Mouse (Mus musculus) spleen, adult 12 weeks (tissue): ENCODE measurements around the gene Usp6nl.

ENCODE experiments used
- DNase-seq: peaks from one replicate; pipeline ENCODE4 v3.0.0; 2022; ENCODE audit warnings: low spot score

Usp6nl gene

GRCm38 (mm10) chr2:6322376-6322901, at the start of gene Usp6nl:
Gene Usp6nl (plus strand): TSS chr2:6322667.
- DNase-seq: peak; percentile 83

DNA sequence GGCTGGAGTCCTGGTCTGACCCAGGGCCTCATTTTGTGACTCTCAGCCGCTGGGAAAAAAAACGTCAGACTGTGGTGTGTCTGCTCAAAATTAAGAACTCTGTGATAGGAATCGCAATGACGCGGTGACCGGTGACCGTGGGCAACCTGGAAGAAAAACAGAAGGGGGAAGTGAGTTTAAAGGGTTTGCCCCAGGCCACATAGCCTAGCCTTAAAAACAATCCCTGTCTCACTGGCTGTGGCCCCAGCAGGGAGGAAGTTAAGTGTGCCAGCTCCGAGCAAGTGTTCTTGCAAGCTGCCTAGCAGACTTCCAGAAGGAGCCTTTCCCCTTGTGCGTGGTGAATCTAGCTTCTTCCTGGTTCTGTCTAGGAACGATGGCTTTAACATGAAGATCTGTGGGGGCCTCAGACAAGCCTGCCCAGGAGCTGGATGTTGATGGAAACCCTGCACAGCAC, 49.0 kb upstream of the Usp6nl start:
- DNase-seq: peak; percentile 22

DNA sequence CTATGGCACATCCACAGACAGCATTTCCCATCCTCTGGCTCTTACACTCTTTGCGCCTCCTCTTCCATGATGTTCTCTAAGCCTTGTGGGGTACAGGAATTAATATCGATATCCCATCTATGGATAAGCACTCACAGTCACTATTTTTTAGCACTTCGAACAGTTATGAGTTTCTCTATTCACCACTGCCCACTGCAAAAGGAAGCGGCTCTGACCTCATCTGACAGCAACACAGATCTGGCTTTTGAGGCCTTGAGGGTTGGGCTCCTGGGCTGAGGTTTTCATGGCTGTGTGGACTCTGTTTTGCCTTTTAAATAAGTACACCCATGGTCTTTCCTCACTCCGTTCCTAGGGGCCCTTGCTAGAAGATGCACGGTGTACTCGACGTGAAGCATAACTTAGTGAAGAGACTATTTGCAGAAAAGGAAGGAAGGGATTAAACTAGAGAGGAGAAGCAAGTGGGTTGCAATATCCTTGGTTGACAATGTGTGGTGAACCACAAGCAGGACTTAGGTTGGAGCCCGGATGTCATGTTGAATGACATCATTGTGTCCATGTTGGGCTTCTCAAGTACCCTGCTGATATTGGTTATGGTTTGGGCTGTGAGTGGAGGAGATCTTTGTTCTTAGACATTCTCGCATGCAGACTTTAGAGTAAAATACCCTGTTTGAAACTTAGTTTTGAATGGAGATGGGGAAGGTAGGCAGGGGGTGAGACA, 43.5 kb upstream of the Usp6nl start:
- no peak for DNase-seq

DNA sequence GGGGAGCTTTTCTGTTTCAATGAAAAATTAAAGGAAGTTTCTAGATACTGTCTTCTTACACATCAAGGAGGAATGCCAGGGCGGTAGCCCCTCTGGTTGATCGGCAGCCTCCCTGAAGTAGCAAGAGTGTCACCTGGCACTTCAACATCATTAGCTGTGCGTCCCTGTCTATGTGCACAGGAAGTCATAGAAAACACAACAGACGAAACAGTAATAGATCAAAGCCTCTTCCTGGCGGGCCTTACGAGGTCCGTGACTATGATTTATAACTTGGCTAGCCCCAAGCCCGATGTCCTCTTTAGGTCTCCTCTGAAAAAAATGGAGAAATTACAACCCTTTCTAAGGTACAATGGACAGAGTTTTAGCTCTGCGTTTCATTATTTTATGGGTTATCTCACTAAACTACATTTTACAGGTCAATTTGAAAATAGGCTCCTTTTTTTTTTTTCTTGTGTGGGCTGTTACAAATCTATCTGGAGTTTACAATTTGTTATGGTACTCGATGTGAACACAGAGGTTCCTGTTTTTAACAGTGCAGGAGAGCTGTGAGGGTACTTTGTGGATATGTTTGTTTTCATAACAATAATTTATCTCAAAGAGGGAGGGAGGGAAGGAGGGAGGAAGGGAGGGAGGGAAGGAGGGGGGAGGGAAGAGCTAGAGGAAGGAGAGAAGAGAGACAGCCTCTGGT, 42.7 kb upstream of the Usp6nl start:
- no peak for DNase-seq

GRCm38 (mm10) chr2:6283569-6283968, 38.9 kb upstream of the Usp6nl start:
- no peak for DNase-seq

DNA sequence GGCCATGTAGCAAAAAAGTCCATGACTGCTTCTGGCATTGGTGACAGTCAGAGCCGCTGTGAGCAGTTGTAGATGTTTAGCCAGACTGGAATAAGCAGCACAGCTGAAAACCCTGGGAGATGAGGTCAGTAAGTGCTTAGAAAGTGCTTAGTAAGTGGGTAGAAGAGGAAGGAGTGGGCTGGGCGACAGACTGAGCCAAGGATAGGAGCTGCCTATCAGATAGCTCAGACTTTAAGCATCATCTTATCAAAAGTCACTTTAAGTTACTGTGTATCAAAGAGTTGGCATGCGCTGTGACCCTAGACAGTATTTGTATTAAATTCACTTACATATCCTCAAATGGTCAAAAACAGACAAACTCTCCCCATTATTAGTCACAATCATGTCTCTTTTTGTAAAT, 37.7 kb upstream of the Usp6nl start:
- DNase-seq: peak; percentile 32

DNA sequence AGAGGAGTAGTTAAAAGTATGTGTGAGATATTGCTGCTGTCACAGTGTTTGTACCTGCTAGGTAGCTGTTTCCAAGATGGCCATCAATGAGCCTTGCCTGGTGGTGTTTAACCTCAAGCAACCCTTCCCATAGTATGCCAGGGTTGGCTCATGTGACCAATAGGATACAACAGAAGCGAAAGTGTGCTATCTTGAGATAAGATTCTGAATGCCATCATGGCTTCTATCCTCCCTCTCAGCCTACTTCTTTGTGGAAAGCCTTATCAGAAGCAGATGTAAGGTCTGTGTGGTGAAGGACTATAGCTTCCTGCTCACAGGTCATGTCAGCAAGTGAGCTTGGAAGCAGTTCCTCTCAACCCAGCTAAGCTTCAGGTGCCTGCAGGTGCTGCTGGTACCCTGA, 36.7 kb upstream of the Usp6nl start:
- no peak for DNase-seq

DNA sequence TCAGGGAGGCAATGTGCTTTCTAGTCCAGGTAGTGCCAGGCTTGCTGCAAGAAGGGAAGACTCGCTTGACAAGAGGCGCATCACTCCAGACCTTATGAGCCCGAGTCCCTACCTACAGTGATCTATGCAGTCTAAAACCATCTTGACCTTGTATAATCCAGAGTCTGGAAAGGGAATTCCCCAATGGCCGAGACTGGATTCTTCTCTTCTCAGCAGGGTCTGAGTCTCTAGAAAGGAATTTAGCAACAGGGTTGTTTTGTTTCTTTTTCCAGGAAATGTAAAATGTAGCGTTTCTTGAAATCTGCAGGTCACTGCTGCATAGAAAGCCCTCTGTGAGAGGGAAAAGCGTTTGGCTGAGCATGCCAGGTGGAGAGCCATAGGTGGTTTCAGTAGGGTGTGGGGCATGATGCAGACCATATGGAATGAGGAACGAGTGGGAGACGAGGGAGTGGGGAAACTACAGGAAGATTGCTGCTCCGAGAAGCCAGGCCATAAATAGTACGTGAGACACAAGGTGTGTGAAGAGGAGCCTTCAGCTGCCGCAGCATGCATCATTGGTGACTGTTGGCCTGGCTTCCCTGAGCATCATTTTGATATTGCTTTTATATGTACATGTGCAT, 28.5 kb upstream of the Usp6nl start:
- DNase-seq: no peak

- DNase-seq: no peak
Measured at GRCm38 (mm10) chr2:6294993-6295628, 27.4 kb upstream of the Usp6nl start.

DNA sequence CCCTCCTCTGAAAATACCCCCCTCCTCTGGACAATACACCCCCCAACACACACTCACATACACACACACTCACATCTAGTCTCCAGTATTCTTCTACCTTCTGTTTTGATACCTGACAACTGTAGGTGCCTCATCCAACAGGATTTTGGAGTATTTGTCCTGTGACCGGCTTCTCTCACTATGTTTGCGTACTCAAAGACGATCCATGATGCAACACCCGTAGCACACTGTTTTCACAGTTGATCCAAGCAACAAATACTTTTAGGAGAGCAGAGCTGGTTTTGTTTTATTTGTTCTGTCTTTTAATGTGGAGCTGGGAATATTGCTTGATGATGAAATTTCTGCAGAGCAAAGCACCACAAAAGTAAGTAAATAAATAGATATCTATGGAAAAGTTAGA, 17.7 kb upstream of the Usp6nl start:
- no peak for DNase-seq

DNA sequence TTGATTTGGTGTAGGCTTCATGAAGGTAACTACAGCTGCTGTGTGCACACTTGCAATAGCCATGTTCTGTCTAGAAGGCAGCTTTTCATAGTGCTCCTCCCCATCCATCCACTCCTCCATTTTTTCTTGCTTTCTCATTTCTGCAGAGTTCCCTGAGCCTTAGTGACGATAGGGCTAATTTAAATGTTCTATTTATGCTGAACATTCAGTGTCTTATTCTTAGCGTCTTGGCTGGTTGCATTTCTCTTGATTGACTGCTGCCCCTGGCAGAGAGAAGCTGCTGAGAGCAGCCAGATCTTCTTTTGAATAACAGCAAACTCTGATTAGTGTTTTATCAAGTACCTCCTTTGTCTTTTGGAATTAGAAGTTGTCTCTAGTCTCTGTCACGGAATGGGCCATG, 15.6 kb upstream of the Usp6nl start:
- DNase-seq: no peak

- DNase-seq: peak; percentile 35
Measured at GRCm38 (mm10) chr2:6309373-6309821, 13.1 kb upstream of the Usp6nl start.

- no peak for DNase-seq
Measured at GRCm38 (mm10) chr2:6312764-6313163, 9.7 kb upstream of the Usp6nl start.

DNA sequence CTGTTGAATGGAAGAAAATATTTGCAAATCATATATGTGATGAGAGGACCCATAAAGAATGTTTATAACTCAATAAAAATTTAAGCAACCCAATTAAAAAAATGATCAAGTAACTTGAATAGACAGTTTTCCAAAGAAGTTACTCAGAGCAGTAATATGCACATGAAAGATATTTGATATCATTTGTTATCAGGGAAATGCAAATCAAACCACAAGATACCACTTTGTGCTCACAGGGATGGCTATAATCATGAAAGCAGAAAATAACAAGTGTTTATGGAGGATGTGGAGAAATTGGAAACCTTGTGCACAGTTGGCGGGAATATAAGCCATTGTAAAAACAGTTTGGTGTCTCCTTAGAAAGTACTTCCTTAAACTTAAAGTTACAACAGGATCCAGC, 8.7 kb upstream of the Usp6nl start:
- DNase-seq: no peak

DNA sequence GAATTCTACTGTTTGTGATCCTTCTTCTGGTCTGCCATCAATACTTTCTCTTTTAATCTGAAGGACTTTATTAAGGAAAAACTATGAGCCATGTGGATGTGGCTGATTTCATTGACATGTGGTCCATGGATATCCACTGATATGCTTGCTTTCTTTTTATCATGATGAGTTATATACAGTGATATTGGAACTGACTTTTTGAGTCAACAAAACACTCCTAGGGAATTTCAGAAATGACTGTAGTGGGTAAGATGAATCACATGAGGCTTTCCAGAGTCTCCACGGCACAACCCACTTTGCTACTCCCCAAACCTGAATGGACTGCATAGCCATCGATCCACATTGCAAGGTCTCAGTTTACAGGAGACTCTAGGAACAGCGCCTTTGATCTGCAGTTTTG, 2.3 kb upstream of the Usp6nl start:
- no peak for DNase-seq

GRCm38 (mm10) chr2:6321769-6322375, 595 bp upstream of the Usp6nl start:
- no peak for DNase-seq

DNA sequence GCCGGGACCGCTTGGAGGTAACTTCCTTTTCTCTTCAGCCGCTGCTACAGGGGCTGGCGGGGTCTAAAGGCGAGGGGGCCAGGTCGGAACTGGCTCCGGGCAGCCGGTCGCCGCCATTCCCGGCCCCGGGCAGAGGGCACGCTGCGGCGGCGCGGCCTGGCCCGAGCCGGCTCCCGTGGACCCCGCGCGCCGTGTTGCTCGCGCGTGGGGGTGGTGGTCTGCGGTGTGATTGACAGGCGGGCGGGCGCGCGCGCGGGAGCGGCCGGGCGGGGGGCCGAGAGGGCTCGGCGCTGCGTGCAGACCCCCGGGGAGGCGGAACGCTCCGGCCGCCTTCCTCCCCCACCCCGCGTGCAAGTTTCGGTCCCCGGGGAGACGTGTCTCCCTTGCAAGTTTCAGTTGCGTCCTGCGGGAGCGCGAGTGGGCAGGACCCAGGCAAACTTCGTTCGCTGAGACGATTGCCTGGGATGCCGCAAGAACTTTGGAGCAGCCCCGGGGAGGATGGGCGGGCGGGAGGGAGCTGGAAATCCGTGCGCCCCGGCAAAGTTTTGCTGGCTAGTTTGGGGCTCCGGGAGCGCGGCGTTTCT, 563 bp downstream of the Usp6nl start:
- DNase-seq: peak; percentile 52

GRCm38 (mm10) chr2:6325646-6326045, 3.2 kb downstream of the Usp6nl start:
- DNase-seq: no peak

DNA sequence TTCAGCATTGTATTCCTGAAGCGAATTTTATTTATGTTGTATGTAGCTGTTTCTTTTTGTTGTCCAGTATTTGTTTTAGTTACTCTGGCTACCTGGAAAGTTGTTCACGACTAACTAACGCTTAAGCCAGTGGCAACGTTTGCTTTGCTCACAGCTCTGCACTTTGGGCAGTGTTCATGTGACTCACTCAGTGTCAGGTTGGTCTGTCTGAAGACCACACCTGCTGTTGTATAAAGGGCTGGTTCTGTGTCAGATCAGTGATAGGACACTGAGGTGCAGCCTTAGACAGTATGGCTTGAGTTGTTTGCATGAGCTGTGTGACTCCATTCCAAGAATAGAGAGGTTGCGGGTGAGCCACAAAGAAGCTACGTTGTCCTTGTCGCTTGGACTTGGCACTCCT, 6.5 kb downstream of the Usp6nl start:
- no peak for DNase-seq

DNA sequence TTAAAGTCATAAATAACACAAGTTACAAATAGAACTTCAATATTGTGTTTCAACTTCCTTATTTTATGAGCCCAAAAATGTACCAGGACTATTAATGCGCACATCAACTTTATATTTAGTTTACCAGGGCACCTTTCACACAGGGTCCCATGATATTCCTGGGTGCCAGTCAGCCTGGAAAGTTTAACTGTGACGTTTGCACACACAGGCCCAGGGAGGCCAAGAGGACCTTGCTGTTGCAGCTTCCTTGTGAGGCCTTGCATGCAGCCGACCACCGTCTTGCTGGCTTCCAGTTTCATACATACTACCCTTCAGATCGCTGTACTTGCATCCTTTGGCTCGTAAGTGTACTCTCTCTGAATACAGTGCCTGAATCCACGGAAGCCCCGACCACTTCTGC, 8.3 kb downstream of the Usp6nl start:
- no peak for DNase-seq

GRCm38 (mm10) chr2:6331324-6332137, 9.1 kb downstream of the Usp6nl start:
- no peak for DNase-seq
